Mouse (Mus musculus) megakaryocyte, embryonic 14.5 days (primary cell): ENCODE results near the gene Nrp2.

Source experiments
- FLI1 ChIP-seq: IDR thresholded peaks from 2 replicates; pipeline ENCODE4 v1.6.1; 2012; ENCODE audit warnings: low read length, inconsistent platforms, mixed read lengths
- GATA1 ChIP-seq: IDR thresholded peaks from 3 replicates; pipeline ENCODE4 v1.6.1; 2012; ENCODE audit warnings: mixed read lengths, low read length, inconsistent platforms, borderline replicate concordance

DNA sequence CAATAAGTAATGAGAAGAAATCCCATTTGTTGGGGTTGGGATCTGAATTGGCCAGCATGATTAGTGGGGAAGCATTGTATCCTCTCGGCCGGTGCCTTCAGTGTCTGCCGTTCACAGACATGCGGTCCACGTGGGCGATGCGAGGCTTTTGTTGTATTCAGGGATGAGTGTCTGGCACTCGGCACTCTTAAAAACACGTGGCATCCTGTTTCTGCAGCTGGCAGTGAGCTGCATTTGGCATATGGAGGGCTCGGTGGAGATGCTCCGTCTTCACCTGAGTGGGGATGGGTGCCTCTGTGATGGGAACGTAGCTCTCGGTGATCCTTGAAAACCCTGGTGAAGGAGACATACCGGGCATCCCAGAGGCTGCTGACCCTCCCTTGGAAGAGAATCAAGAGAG lies 46.6 kb downstream of the Nrp2 start:
- TF ChIP-seq FLI1 (no peak), GATA1 (no peak)
